Mouse (Mus musculus) lung, postnatal 0 days (tissue): ENCODE measurements around the gene Gnai2. TPM values are rescaled to one million over a fixed set of nuclear protein-coding genes. Genes with fewer than 3 reads are reported as not detected.
A peak's percentile ranks its signal among the peaks of the same experiment; 100 is the strongest.
"Not testable (repeated sequence)": the region's sequence is repeated elsewhere in the genome, so short reads cannot be mapped to it uniquely, and the experiment has no call there.

ENCODE experiments used
- ATAC-seq: fragments of 200-750 bp; cut with Nextera tagmentation; 2 replicates; pipeline ENCODE4 v1.8.0; 2017; ENCODE audit warnings: moderate library complexity
- DNase-seq: peaks from one replicate; pipeline ENCODE4 v3.0.0-alpha.2; 2016; ENCODE audit warnings: low spot score
- H3K27ac ChIP-seq: fragments of 300-500 bp; sonication (generic); 2 replicates; pipeline ENCODE4 v1.5.1; 2014; ENCODE audit warnings: antibody characterized with exemption, mild to moderate bottlenecking, low read length, mixed read lengths
- H3K27me3 ChIP-seq: fragments of 300-500 bp; sonication (generic); replicated peaks from 2 replicates; pipeline ENCODE4 v1.6.1; 2014; ENCODE audit warnings: low read length, mixed read lengths; ENCODE audit not compliant: insufficient read depth
- H3K36me3 ChIP-seq: fragments of 300-500 bp; sonication (generic); 2 replicates; pipeline ENCODE4 v1.6.1; 2014; ENCODE audit warnings: low read length, mixed read lengths; ENCODE audit not compliant: insufficient read depth
- H3K4me1 ChIP-seq: fragments of 300-500 bp; sonication (generic); 2 replicates; pipeline ENCODE4 v1.6.1; 2014; ENCODE audit warnings: antibody characterized with exemption, low read depth, low read length, mixed read lengths; ENCODE audit not compliant: insufficient read depth
- H3K4me2 ChIP-seq: fragments of 300-500 bp; sonication (generic); replicated peaks from 2 replicates; pipeline ENCODE4 v1.6.1; 2014; ENCODE audit warnings: low read depth, mild to moderate bottlenecking, low read length, moderate library complexity, mixed read lengths
- H3K4me3 ChIP-seq: fragments of 300-500 bp; sonication (generic); 2 replicates; pipeline ENCODE4 v1.5.1; 2014; ENCODE audit warnings: low read depth, low read length
- H3K9ac ChIP-seq: fragments of 300-500 bp; sonication (generic); replicated peaks from 2 replicates; pipeline ENCODE4 v1.6.1; 2014; ENCODE audit warnings: low read depth, mild to moderate bottlenecking
- H3K9me3 ChIP-seq: fragments of 300-500 bp; sonication (generic); 2 replicates; pipeline ENCODE4 v1.6.1; 2016; ENCODE audit warnings: low read length, mixed read lengths
- CTCF ChIP-seq: IDR thresholded peaks from 2 replicates; pipeline ENCODE4 v1.5.1; 2016; ENCODE audit warnings: antibody characterized with exemption, mild to moderate bottlenecking
- WGBS: fragments of 180-500 bp; shearing (Covaris S2); extraction: QIAGEN DNeasy Blood & Tissue Kit; methylation state at CpG from one replicate; pipeline ENCODE4 v1.1.7; 2014; 5-methylcytosine and 5-hydroxymethylcytosine counted together
- polyA plus RNA-seq: library from polyadenylated mRNA; unstranded; fragments of >200 nt; fragmentation: Nextera tagmentation; extraction: Ambion mirVana; gene quantifications from 2 replicates; pipeline ENCODE4 v1.2.1, GENCODE M21; 2015

The Gnai2 gene
- polyA plus RNA-seq, 1 experiment from 2014 or later, result 414 TPM

DNA sequence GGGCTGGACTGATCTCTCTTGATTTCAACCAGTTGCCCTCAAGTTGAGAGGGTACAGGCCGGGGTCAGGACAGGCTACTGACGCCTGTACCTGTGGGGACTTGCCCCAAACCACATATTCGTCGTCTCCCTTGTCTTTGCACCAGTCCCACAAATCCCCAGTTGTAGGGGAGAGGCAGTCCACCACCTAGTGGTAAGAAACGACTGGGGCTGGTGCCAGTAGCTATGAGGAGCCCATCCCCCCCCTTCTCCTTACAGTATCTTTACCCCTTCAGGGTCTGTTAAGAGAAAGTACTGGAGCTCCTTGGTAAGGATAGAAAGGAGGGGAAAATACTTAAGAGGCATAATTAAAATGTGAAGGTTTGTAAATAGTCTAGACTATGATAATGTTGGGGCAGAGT lies 69.6 kb downstream of the Gnai2 start:
- not testable (repeated sequence) for ATAC-seq, H3K9me3 ChIP-seq, H3K27me3 ChIP-seq, H3K36me3 ChIP-seq
- 37% methylated on average over 5 of the region's 5 CpGs for WGBS
- Histone ChIP-seq H3K4me1 (peaks cover 15% of the 10 kb centered on the region; the same call in 1 of the 2 replicates), H3K4me2 (peak overlapping the region; percentile 91), H3K4me3 (peak overlapping the region; percentile 19; the same call in 1 of the 2 replicates), H3K9ac (peak overlapping the region; percentile 19; the same call in 1 of the 2 replicates), H3K27ac (peak overlapping the region; percentile 92)
- peak; percentile 61 for TF ChIP-seq CTCF
- DNase-seq, result peak; percentile 55

Other genes with a start within 250 kb of the Gnai2 start
- gene Cacna2d2, start 235.8 kb downstream of the Gnai2 start, polyA plus RNA-seq, result 0.04 TPM in 1 of 2 replicates, not detected in the other
- gene Tmem115, start 101.4 kb downstream of the Gnai2 start, polyA plus RNA-seq, result 48.4 and 48.5 TPM in 2 replicates
- gene Cyb561d2, start 93.2 kb downstream of the Gnai2 start, polyA plus RNA-seq, result 29.7 and 34.7 TPM in 2 replicates
- gene Nprl2, start 93.1 kb downstream of the Gnai2 start, polyA plus RNA-seq, result 24.7 and 28.0 TPM in 2 replicates
- 9.1 and 10.7 TPM in 2 replicates for gene Zmynd10, start 88.1 kb downstream of the Gnai2 start, polyA plus RNA-seq
- 86.1 and 97.7 TPM in 2 replicates for gene Rassf1, start 83.8 kb downstream of the Gnai2 start, polyA plus RNA-seq
- gene Tusc2, start 72.1 kb downstream of the Gnai2 start, polyA plus RNA-seq, result 38.1 and 41.5 TPM in 2 replicates
- gene Hyal2, start 67.4 kb downstream of the Gnai2 start, polyA plus RNA-seq, result 103 and 104 TPM in 2 replicates
- gene Hyal1, start 58.4 kb downstream of the Gnai2 start, polyA plus RNA-seq, result 9.7 and 11.0 TPM in 2 replicates
- 17.9 and 22.0 TPM in 2 replicates for gene Naa80, start 56.5 kb downstream of the Gnai2 start, polyA plus RNA-seq
- 1.7 and 2.2 TPM in 2 replicates for gene Hyal3, start 54.5 kb downstream of the Gnai2 start, polyA plus RNA-seq
- 22.4 and 24.1 TPM in 2 replicates for gene Ifrd2, start 47.7 kb downstream of the Gnai2 start, polyA plus RNA-seq
- 31.9 and 34.3 TPM in 2 replicates for gene Sema3b, start 26.1 kb downstream of the Gnai2 start, polyA plus RNA-seq
- gene Slc38a3, start 34.2 kb upstream of the Gnai2 start, polyA plus RNA-seq, result 0.51 and 0.81 TPM in 2 replicates
- 0.23 and 0.30 TPM in 2 replicates for gene Gnat1, start 44.3 kb upstream of the Gnai2 start, polyA plus RNA-seq
- gene Sema3f, start 75.1 kb upstream of the Gnai2 start, polyA plus RNA-seq, result 23.4 and 24.9 TPM in 2 replicates
- 119 and 128 TPM in 2 replicates for gene Rbm5, start 135.6 kb upstream of the Gnai2 start, polyA plus RNA-seq
- gene Rbm6, start 237.9 kb upstream of the Gnai2 start, polyA plus RNA-seq, result 35.6 and 40.9 TPM in 2 replicates